Mouse (Mus musculus) liver, adult 2 months (tissue): ENCODE measurements at regions not wholly inside any gene's neighbourhood (a gene's known extent, or its start where the extent isn't known, plus 50 kb on each side); places are given as distances from the start of the nearest gene placed in this dataset.

Source experiments
- CTCF ChIP-seq: fragments of 200-500 bp; IDR thresholded peaks from 2 replicates; pipeline ENCODE4 v1.5.1; 2011; ENCODE audit warnings: low read depth, low read length, control low read depth
- POLR2A ChIP-seq: fragments of 200-500 bp; IDR thresholded peaks from 2 replicates; pipeline ENCODE4 v1.6.1; 2011; ENCODE audit warnings: low read length, control low read depth; ENCODE audit not compliant: insufficient read depth; ENCODE audit errors: extremely low read depth

GRCm38 (mm10) chr9:31688398-31688705 is 224.1 kb upstream of the Tmem45b start:
- no peak for TF ChIP-seq POLR2A
- TF ChIP-seq CTCF = no peak
